Mouse (Mus musculus) right cerebral cortex, postnatal 25 days (tissue): ENCODE measurements around the gene Gprin1.

ENCODE experiments used
- DNase-seq: peaks from one replicate; pipeline ENCODE4 v3.0.0; 2022

Gene Gprin1

GRCm38 (mm10) chr13:54759496-54759895, 9.8 kb upstream of the Gprin1 start:
- DNase-seq, result peak; percentile 19

DNA sequence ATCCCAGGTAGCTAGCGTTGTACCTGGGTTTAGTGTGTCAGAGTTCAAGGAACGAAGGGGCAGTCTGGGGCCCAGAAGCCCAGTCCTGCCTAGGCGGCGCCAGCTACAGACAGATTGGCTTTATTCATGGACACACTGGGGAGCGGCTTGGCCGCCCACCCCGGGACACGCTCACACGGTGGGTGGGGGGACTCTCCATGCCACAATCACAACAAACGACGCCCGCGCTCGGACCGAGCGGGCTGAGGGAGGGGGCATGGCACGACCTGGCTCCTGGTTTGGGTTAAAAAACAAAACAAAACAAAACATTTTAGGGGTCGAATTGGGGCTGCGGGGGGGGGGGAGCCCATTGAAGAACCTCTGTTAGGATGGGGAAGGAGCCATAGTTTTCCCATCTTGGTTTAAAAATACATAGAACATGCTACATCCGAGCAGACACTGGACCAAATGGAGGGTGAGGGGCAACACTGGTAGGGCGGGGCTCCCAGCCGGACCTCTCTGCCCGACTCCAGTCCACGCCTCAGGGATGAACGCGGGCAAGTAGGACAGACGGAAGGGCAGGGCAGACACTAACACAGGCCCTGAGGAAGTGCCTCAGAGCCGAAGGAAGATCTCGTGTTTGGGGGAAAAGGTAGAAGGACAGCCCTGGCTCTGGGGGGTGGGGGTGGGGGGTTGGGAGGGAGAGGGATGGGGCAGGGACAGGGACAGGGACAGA, 9.2 kb upstream of the Gprin1 start:
- DNase-seq, result no peak

DNA sequence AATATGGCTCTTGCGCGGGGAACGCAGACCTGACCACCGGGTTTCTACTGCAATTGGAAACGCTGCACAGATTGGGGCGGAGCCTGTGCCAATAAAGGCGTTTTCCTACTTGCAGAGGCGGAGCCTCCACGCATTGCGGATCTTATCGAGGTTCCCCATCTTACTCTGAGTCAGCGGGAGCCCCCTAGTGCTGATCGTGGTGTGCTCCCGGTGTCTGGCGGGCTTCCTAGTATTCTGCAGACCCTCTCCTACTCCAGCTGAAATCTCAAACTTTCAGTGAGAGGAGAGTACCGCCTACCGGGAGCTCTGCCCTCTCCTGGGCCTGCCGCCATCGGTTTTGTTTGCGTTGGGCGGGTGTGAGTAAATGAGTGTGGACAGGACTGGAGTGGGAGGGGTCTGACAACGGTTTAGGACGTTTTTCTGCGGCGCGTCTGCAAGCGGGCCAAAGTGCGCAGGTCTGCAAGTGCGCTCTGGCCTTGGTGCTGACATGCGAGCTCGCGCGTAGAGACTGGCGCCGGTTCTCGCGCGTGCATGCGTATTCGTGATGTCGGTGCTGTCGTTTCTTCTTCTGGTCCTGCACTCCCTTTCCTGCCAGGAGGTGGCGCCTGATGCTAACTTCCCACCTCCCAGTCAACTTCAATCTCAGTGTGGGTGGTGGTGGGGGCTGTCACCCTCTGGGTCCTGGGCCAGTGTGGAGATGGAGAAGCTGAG, 8.5 kb upstream of the Gprin1 start:
- peak; percentile 90 for DNase-seq

GRCm38 (mm10) chr13:54757093-54757830, 7.6 kb upstream of the Gprin1 start:
- DNase-seq, result peak; percentile 33

DNA sequence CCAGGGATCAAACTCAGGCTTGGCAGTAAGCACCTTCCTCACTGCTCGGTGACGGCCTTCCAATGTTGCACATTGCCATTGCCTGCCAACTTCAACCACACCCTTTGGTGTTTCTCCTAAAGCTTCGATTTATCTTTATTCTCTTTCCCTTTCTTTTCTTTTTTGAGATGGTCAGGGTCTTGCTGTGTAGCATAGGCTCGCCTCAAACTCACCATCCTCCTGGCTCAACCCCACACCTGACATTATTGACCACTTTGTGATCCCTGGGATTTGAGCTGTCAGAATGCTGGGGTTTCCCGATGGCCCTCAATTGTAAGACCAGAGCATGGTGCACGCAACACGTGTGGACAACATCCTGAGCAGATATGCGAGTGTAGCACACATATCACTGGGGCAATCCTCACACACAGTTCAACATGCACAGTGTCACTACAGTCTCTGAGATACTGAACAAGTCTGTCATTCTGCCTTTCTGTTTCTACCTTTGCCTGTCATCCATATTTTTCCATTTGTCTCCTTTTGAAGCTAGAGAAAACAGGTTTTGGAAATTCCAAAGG, 6.6 kb upstream of the Gprin1 start:
- DNase-seq, result peak; percentile 11

DNA sequence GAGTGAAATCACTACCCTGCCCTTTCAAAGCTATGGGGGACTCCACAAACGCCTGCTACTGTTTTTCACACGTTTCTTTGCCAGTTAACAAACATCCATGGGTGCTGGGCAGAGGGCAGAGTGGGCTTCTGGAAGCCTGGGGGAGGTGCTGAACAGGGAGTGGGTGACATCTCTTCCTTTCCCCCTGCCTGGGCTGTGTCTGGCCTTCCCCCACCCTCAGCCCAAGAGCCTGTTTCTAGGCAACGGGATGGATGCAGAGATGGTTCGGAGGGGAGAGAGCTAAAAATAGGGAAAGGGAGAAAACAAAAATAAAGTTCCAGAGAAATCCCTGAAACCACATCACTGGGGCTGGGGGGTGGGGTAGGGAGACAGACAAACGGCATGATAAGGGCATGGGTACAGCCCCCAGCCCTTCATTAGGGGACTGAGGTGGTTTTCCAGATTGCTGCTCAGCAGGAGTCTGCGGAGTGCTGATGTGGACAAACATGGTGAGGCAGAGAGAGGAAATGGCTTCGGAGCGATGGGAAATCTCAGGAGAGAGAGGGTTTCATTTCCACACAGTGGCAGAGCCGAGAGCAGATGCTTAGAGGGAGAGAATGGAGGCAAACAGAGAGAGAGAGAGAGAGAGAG, 5.6 kb upstream of the Gprin1 start:
- peak; percentile 58 for DNase-seq

DNA sequence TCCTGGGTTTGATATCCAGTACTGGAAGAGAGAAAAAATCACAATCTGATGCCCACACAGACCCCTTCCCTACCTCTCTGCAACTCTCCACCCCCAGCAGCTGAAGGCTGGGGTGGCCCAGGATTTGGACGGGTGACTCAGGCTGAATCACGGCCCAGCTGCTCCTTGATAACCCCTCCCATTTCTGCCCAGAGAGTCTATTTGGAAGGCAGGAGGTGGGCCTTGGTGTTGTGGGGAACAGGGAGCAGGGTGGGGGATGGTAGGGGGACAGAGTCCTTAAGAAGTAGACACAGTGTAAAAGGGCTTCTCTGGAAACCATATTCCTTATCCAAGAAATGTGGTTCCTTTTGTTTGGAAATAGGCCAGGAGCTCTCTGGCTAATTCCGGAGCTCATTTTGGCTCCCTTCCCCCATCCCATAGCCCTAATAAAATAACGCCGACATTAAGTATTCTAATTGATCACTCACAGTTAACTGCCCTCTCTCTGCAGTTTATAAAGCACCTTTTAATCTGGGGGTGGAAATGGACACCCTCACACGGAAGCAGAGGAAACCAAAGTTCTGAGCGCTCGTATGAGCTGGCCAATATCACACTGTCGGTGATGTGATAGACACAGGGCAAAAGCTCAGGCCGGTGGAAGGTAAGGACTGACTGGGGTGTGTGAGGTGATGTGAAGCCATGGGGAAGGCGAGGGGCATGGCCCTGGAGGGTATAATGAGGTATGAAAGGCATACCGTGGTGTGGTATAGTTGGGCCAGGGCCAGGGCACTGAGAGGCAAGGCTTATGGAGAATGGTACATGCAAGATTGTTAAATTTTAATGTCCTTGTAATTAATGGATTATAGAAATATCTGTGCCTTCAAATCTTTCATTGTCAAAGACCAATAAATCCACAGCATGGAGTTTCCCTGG, 4.8 kb upstream of the Gprin1 start:
- peak; percentile 42 for DNase-seq

GRCm38 (mm10) chr13:54753733-54754132, 4.1 kb upstream of the Gprin1 start:
- peak; percentile 11 for DNase-seq

GRCm38 (mm10) chr13:54752656-54753055, 3.0 kb upstream of the Gprin1 start:
- peak; percentile 88 for DNase-seq

- no peak for DNase-seq
These were observed 1.0 kb upstream of the Gprin1 start for GRCm38 (mm10) chr13:54750699-54751098.

DNA sequence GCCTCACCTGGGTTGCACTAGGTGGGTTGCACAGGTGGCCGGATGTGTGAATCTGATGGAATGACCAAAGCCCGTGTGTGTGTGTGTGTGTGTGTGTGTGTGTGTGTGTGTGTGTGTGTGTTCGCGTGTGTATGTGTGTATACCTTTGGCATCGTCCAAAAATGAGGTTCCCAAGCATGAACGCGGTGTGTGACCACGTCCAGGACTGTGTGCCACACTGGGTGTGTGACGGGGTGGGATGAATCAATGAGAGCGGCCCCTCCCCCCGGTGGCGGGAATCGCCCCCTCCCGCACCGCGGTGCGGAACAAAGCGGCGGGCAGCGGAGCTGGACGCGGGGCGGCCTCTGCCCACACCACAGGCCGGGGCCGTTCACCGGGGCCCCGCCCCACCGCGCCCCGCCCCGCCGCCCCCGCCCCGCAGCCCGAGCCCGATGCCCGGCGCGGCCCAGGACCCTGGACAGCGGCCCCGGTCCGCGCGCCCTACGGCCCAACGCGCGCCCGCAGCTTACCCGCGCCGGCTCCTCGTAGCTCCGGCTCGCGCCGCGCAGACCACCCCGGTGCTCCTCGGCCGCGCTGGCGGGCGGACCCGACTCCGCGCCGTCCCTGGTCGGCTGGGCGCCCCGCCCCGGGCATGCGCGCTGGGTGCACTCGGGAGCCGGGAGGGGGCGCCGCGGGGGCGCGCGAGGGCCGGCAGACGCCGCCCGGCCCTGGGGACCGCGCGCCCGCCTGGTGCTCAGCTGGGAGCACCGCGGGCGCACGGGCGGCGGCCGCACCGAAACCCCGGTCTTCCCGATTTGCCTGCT, 412 bp downstream of the Gprin1 start:
- peak; percentile 84 for DNase-seq

GRCm38 (mm10) chr13:54748721-54749060, 983 bp downstream of the Gprin1 start:
- no peak for DNase-seq

DNA sequence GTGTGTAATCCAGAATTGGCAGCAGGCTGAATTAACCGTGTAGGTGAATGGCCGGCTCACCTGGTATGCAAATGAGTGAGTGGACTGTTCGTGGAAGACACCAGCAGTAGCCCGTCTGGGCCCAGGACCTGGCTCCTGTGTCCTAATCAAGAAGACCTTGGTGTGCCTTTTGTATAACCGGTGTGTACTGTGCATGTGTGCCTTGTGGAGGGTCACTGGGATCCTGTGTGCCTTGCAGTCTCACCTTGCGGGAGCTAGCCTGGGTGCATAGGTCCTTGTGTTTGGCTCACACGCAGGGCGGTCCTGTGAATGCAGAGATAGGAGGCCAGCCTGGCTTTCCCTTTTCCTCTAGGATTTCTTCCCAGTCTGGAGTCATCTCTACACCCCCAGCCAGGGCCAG, 1.5 kb downstream of the Gprin1 start:
- DNase-seq, result no peak

DNA sequence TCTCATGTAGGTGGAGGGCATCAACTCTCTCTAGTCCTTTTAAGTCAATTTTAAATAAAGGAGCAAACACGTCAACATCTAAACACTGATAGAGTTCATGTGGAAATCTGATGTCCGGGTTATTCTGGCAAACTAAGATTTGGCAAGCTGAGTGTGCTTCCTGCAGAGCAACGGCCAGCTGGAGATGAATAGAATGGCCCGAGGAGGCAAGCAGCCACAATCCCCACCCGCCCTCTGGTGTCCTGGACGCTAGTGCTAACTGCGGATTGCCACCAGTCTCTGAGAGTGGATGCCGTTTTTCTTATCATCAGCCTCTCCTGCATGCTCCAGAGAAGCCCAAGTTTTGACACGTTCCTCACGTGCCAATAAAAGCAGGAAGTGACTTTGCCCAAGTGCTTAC, 2.8 kb downstream of the Gprin1 start:
- no peak for DNase-seq

- DNase-seq, result no peak
These were observed 3.6 kb downstream of the Gprin1 start for GRCm38 (mm10) chr13:54746110-54746509.

- no peak for DNase-seq
These were observed 11.5 kb downstream of the Gprin1 start for GRCm38 (mm10) chr13:54738213-54738601.

GRCm38 (mm10) chr13:54737488-54738212, 12.0 kb downstream of the Gprin1 start:
- peak; percentile 43 for DNase-seq

GRCm38 (mm10) chr13:54736931-54737330, 12.7 kb downstream of the Gprin1 start:
- no peak for DNase-seq

- no peak for DNase-seq
These were observed 23.5 kb downstream of the Gprin1 start for GRCm38 (mm10) chr13:54726131-54726530.

DNA sequence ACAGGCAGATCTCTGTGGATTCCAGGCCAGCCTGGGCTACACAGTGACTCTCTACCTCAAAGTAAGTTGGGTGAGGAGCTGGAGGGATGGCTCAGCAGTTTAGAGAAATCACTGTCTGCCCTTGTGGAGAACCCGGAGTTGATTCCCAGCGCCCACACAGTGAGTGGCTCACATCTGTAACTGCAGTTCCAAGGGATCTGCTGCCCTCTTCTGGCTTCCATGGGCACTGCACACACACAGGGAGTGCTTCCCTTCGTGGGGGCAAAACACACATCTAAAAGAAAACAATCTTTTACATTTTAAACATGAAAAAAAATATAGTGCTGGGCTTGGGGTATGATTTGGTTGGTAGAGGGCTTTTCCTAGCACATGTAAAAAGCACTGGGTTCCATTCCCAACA, 26.5 kb downstream of the Gprin1 start:
- DNase-seq, result no peak
